Mouse (Mus musculus): ENCODE results near the gene Ptpn3. TPM values are rescaled to one million over a fixed set of nuclear protein-coding genes. Genes with fewer than 3 reads are reported as not detected.

Ptpn3 gene
- total and polyA plus RNA-seq, 2 experiments from 2014 or later = 1.2 to 5.7 TPM

GRCm38 (mm10) chr4:57238118-57238517 is 63.5 kb downstream of the Ptpn3 start:
- Histone ChIP-seq H3K4me2 (ENCODE audit: low read depth) (no peak overlapping the region), H3K4me3 (ENCODE audit: low read depth, low read length) (no peak overlapping the region), H3K27ac (ENCODE audit: low read depth, low read length) (no peak overlapping the region), H3K27me3 (ENCODE audit: insufficient read depth, low read length) (no peaks in the 10 kb centered on the region), H3K36me3 (ENCODE audit: insufficient read depth) (no peaks in the 10 kb centered on the region), H3K9me3 (ENCODE audit: low read length) (no peaks in the 10 kb centered on the region), H3K4me1 (ENCODE audit: insufficient read depth) (no peaks in the 10 kb centered on the region), H3K9ac (no peak overlapping the region)
- DNase-seq = no peak
- no peak for ATAC-seq
- WGBS = 86% methylated on average over 7 of the region's 7 CpGs
- TF ChIP-seq CTCF (IDR thresholded peaks at IDR 0.05; ENCODE audit: low read depth) = no peak

GRCm38 (mm10) chr4:57236513-57236912 is 65.1 kb downstream of the Ptpn3 start:
- 59% methylated on average over 5 of the region's 5 CpGs for WGBS
- Histone ChIP-seq H3K4me3 (ENCODE audit: low read depth, low read length) (no peak overlapping the region), H3K4me1 (ENCODE audit: insufficient read depth) (no peaks in the 10 kb centered on the region), H3K27ac (ENCODE audit: low read depth, low read length) (no peak overlapping the region), H3K9me3 (ENCODE audit: low read length) (no peaks in the 10 kb centered on the region), H3K9ac (no peak overlapping the region), H3K27me3 (ENCODE audit: insufficient read depth, low read length) (no peaks in the 10 kb centered on the region), H3K36me3 (ENCODE audit: insufficient read depth) (no peaks in the 10 kb centered on the region), H3K4me2 (ENCODE audit: low read depth) (no peak overlapping the region)
- ATAC-seq = no peak
- no peak for DNase-seq
- TF ChIP-seq CTCF (IDR thresholded peaks at IDR 0.05; ENCODE audit: low read depth) = no peak

GRCm38 (mm10) chr4:57235741-57236140 is 65.9 kb downstream of the Ptpn3 start:
- TF ChIP-seq CTCF (IDR thresholded peaks at IDR 0.05; ENCODE audit: low read depth) = no peak
- 81% methylated on average over 4 of the region's 4 CpGs for WGBS
- Histone ChIP-seq H3K4me1 (ENCODE audit: insufficient read depth) (no peaks in the 10 kb centered on the region), H3K9ac (no peak overlapping the region), H3K36me3 (ENCODE audit: insufficient read depth) (no peaks in the 10 kb centered on the region), H3K27ac (ENCODE audit: low read depth, low read length) (no peak overlapping the region), H3K9me3 (ENCODE audit: low read length) (no peaks in the 10 kb centered on the region), H3K4me2 (ENCODE audit: low read depth) (no peak overlapping the region), H3K27me3 (ENCODE audit: insufficient read depth, low read length) (no peaks in the 10 kb centered on the region), H3K4me3 (ENCODE audit: low read depth, low read length) (no peak overlapping the region)
- ATAC-seq = no peak
- no peak for DNase-seq

- no peak overlapping the region for H3K9ac ChIP-seq
- H3K27me3 ChIP-seq (ENCODE audit: insufficient read depth, low read length) = no peaks in the 10 kb centered on the region
- H3K4me3 ChIP-seq (ENCODE audit: low read depth, low read length) = no peak overlapping the region
- H3K27ac ChIP-seq (ENCODE audit: low read depth, low read length) = no peak overlapping the region
- ATAC-seq (no peak), DNase-seq (no peak)
- no peak overlapping the region for H3K4me2 ChIP-seq (ENCODE audit: low read depth)
- no peaks in the 10 kb centered on the region for H3K9me3 ChIP-seq (ENCODE audit: low read length)
- 84% methylated on average over 7 of the region's 7 CpGs for WGBS
- no peak for TF ChIP-seq CTCF (IDR thresholded peaks at IDR 0.05; ENCODE audit: low read depth)
- peaks cover 3% of the 10 kb centered on the region; the same call in 1 of the 2 replicates for H3K4me1 ChIP-seq (ENCODE audit: insufficient read depth)
- no peaks in the 10 kb centered on the region for H3K36me3 ChIP-seq (ENCODE audit: insufficient read depth)
These were observed 67.3 kb downstream of the Ptpn3 start for GRCm38 (mm10) chr4:57234348-57234747.

- H3K9me3 ChIP-seq (ENCODE audit: low read length) = no peaks in the 10 kb centered on the region
- no peak overlapping the region for H3K4me3 ChIP-seq (ENCODE audit: low read depth, low read length)
- H3K4me1 ChIP-seq (ENCODE audit: insufficient read depth) = peaks cover 9% of the 10 kb centered on the region; the same call in 1 of the 2 replicates
- H3K27ac ChIP-seq (ENCODE audit: low read depth, low read length) = no peak overlapping the region
- 96% methylated on average over 8 of the region's 8 CpGs for WGBS
- H3K36me3 ChIP-seq (ENCODE audit: insufficient read depth) = no peaks in the 10 kb centered on the region
- DNase-seq (no peak), ATAC-seq (no peak)
- no peak overlapping the region for H3K4me2 ChIP-seq (ENCODE audit: low read depth)
- no peak for TF ChIP-seq CTCF (IDR thresholded peaks at IDR 0.05; ENCODE audit: low read depth)
- H3K9ac ChIP-seq = no peak overlapping the region
- no peaks in the 10 kb centered on the region for H3K27me3 ChIP-seq (ENCODE audit: insufficient read depth, low read length)
These were observed 69.2 kb downstream of the Ptpn3 start for GRCm38 (mm10) chr4:57232439-57232838.

- H3K36me3 ChIP-seq (ENCODE audit: insufficient read depth) = no peaks in the 10 kb centered on the region
- 0 out of 2 replicates have a peak overlapping the region, but pooled peaks have one; percentile 35 for H3K27ac ChIP-seq (ENCODE audit: low read depth, low read length)
- H3K27me3 ChIP-seq (ENCODE audit: insufficient read depth, low read length) = no peaks in the 10 kb centered on the region
- no peak for TF ChIP-seq CTCF (IDR thresholded peaks at IDR 0.05; ENCODE audit: low read depth)
- ATAC-seq (no peak), DNase-seq (no peak)
- no peak overlapping the region for H3K4me2 ChIP-seq (ENCODE audit: low read depth)
- H3K9ac ChIP-seq = no peak overlapping the region
- 63% methylated on average over 9 of the region's 9 CpGs for WGBS
- peaks cover 9% of the 10 kb centered on the region; the same call in 1 of the 2 replicates for H3K4me1 ChIP-seq (ENCODE audit: insufficient read depth)
- no peak overlapping the region for H3K4me3 ChIP-seq (ENCODE audit: low read depth, low read length)
- H3K9me3 ChIP-seq (ENCODE audit: low read length) = no peaks in the 10 kb centered on the region
These were observed 70.3 kb downstream of the Ptpn3 start for GRCm38 (mm10) chr4:57231323-57231722.

GRCm38 (mm10) chr4:57230341-57230740 is 71.3 kb downstream of the Ptpn3 start:
- WGBS = 68% methylated on average over 7 of the region's 7 CpGs

More at GRCm38 (mm10) chr4:57230341-57230740, 71.3 kb downstream of the Ptpn3 start:
- DNase-seq = no peak
- ATAC-seq = no peak
- TF ChIP-seq CTCF (IDR thresholded peaks at IDR 0.05; ENCODE audit: low read depth) = no peak
- H3K9ac ChIP-seq = no peak overlapping the region
- H3K27ac ChIP-seq (ENCODE audit: low read depth, low read length) = no peak overlapping the region
- H3K4me2 ChIP-seq (ENCODE audit: low read depth) = no peak overlapping the region
- H3K27me3 ChIP-seq (ENCODE audit: insufficient read depth, low read length) = no peaks in the 10 kb centered on the region
- no peaks in the 10 kb centered on the region for H3K9me3 ChIP-seq (ENCODE audit: low read length)
- no peak overlapping the region for H3K4me3 ChIP-seq (ENCODE audit: low read depth, low read length)
- H3K4me1 ChIP-seq (ENCODE audit: insufficient read depth) = peaks cover 9% of the 10 kb centered on the region; the same call in 1 of the 2 replicates
- no peaks in the 10 kb centered on the region for H3K36me3 ChIP-seq (ENCODE audit: insufficient read depth)
